Mouse (Mus musculus): ENCODE measurements around the gene Dupd1. TPM values are rescaled to one million over a fixed set of nuclear protein-coding genes. Genes with fewer than 3 reads are reported as not detected.

The Dupd1 gene
- polyA plus RNA-seq, 1 experiment: not detected

DNA sequence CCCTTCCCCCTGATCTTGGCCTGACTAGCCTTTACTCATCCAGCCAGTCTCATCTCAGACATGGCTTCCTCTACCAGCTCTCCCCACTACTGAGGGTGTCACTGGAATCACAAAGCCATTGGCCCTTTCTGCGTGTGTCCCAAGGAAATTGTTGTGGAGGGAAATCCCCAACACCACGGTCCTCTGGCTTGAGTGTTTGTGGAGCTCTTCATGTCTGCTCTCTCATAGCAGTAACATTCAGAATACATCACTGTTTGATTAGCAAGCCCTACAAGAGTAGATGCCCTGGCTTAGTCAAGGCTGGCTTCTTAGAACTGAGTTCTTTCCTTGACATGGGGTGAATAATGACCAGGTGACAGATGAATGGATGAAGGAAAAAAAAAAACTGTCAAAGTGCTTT lies 32.5 kb upstream of the Dupd1 start:
- Histone ChIP-seq H3K27ac (ENCODE audit: insufficient read depth, low read length) (no peak overlapping the region), H3K4me1 (ENCODE audit: control insufficient read depth, insufficient read depth, low read length) (no peaks in the 10 kb centered on the region), H3K4me3 (ENCODE audit: insufficient read depth, low read length) (no peak overlapping the region)
- no peak for TF ChIP-seq POLR2A (IDR thresholded peaks at IDR 0.05; ENCODE audit: low read depth, low read length)
- no peak for TF ChIP-seq CTCF (IDR thresholded peaks at IDR 0.05; ENCODE audit: borderline replicate concordance, insufficient read depth, low read length)

DNA sequence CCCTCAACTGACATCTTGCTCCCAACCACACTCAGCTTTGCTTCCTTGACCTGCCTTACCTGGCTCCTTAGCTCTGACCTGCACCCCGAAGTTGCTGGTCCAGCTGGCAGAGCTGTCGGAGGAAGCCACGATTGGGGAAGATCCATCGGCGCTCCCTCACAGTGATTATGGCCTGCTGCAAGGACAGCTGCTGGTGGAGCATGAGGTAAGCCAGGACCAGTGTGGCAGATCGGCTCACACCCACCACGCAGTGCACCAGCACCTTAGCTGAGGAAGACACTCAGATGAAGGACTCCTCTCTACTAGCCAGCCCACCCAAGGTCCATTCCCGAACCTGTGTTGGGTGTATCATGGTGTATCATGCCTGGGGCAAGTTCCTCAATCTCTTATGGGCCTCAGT lies 31.9 kb upstream of the Dupd1 start:
- H3K4me1 ChIP-seq (ENCODE audit: control insufficient read depth, insufficient read depth, low read length): no peaks in the 10 kb centered on the region
- TF ChIP-seq POLR2A (IDR thresholded peaks at IDR 0.05; ENCODE audit: low read depth, low read length) (no peak), CTCF (IDR thresholded peaks at IDR 0.05; ENCODE audit: borderline replicate concordance, insufficient read depth, low read length) (no peak)
- no peak overlapping the region for H3K4me3 ChIP-seq (ENCODE audit: insufficient read depth, low read length)
- no peak overlapping the region for H3K27ac ChIP-seq (ENCODE audit: insufficient read depth, low read length)

DNA sequence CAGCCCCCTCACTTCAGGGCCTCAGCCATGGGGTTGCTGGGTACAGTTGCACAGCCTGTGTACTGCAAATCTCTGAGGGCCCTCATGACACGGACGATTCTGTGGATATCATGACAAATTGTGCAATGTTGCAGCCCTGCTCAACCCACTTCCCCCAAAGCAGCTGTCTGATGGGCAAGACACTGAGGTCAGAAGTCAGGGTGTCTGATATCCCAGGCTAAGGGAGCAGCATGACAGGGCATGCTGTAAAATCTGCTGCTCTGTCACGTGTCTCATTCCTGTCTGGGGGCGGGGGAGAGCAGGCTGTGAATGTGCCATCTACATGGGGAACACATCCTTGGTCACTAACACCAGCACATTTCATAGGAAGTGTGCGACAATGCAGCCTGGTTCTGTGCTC lies 30.8 kb upstream of the Dupd1 start:
- Histone ChIP-seq H3K27ac (ENCODE audit: insufficient read depth, low read length) (no peak overlapping the region), H3K4me3 (ENCODE audit: insufficient read depth, low read length) (no peak overlapping the region), H3K4me1 (ENCODE audit: control insufficient read depth, insufficient read depth, low read length) (no peaks in the 10 kb centered on the region)
- TF ChIP-seq CTCF (IDR thresholded peaks at IDR 0.05; ENCODE audit: borderline replicate concordance, insufficient read depth, low read length): no peak
- TF ChIP-seq POLR2A (IDR thresholded peaks at IDR 0.05; ENCODE audit: low read depth, low read length): no peak

DNA sequence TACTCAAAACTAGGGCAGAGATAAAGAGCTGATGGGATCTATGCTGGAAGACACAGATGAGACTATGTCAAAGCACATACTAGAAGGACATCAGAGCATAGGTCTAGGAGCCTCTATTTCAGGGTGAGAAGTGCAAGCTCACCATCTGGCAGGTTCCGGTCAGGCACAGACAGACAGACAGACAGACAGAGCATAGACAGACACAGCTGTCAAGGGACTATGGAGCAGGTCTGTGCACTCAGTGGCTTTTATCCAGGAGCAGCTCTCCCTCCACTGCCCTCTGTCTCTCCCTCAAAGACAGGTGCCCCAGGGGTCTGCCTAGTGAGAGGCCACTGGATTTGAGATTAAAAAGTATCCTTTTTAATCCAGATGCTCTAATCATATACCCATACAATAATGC lies 29.8 kb upstream of the Dupd1 start:
- no peak for TF ChIP-seq CTCF (IDR thresholded peaks at IDR 0.05; ENCODE audit: borderline replicate concordance, insufficient read depth, low read length)
- TF ChIP-seq POLR2A (IDR thresholded peaks at IDR 0.05; ENCODE audit: low read depth, low read length): no peak
- no peaks in the 10 kb centered on the region for H3K4me1 ChIP-seq (ENCODE audit: control insufficient read depth, insufficient read depth, low read length)
- H3K4me3 ChIP-seq (ENCODE audit: insufficient read depth, low read length): no peak overlapping the region
- H3K27ac ChIP-seq (ENCODE audit: insufficient read depth, low read length): no peak overlapping the region

DNA sequence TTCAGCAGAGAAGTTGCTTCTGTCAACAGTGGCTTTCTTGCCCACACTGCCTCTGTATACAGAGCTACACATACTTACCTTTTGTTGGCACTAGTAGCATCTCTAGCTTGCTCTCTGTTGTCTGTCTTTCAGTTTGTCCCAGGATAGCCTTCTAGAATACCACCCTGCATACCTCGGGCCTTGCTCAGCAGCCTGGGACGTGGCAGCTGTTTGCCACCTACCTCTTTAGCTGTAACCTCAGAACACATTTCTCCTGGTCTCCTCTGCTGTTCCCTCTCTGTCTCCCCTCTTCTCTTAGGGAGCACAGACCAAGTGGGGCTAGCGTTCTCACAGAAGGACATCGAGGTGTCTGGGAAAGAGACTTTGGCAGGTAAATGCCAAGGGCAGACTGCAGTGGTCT lies 28.1 kb upstream of the Dupd1 start:
- Histone ChIP-seq H3K27ac (ENCODE audit: insufficient read depth, low read length) (no peak overlapping the region), H3K4me3 (ENCODE audit: insufficient read depth, low read length) (no peak overlapping the region), H3K4me1 (ENCODE audit: control insufficient read depth, insufficient read depth, low read length) (no peaks in the 10 kb centered on the region)
- TF ChIP-seq CTCF (IDR thresholded peaks at IDR 0.05; ENCODE audit: borderline replicate concordance, insufficient read depth, low read length): no peak
- TF ChIP-seq POLR2A (IDR thresholded peaks at IDR 0.05; ENCODE audit: low read depth, low read length): no peak

DNA sequence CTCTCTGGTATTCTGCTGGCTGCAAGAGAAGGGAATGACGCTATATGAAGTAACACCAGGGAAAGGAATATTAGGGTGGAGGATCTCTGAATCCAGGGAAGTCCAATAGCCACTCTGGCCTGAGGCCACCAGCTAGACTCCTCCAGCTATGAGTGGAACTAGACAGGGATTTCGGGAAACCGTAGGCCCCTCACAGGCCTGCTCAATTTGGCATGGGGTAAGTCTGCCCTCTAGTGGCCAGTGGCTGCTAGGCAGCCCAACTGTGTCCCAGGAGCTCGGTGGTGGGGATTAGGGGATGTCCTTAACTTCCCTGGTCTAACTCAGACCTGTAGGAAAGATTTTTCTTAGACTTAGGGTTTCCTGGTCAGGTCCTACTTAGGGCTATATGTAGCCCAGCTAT lies 27.4 kb upstream of the Dupd1 start:
- TF ChIP-seq POLR2A (IDR thresholded peaks at IDR 0.05; ENCODE audit: low read depth, low read length): no peak
- peak; percentile 84 for TF ChIP-seq CTCF (IDR thresholded peaks at IDR 0.05; ENCODE audit: borderline replicate concordance, insufficient read depth, low read length)
- Histone ChIP-seq H3K27ac (ENCODE audit: insufficient read depth, low read length) (no peak overlapping the region), H3K4me3 (ENCODE audit: insufficient read depth, low read length) (no peak overlapping the region), H3K4me1 (ENCODE audit: control insufficient read depth, insufficient read depth, low read length) (no peaks in the 10 kb centered on the region)

DNA sequence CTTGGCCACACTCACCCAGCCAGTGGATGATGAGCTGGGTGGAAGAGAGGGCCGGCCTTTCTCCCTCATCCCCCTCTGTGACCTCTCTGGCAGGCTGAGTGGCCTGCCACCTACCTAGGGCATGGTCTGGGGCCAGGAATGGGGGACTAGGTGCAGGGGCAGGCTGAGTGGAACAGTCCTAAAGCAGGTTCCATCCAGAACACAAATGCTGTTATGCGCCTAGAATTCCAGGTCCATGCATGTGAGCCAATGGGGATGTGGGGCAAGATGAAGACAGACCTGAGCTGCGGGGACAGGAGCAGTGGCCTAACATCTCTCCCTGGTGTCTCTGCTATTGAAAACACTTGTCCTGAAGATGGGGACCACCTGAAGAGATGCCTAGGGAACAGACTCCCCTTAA lies 26.9 kb upstream of the Dupd1 start:
- no peak for TF ChIP-seq POLR2A (IDR thresholded peaks at IDR 0.05; ENCODE audit: low read depth, low read length)
- TF ChIP-seq CTCF (IDR thresholded peaks at IDR 0.05; ENCODE audit: borderline replicate concordance, insufficient read depth, low read length): no peak
- Histone ChIP-seq H3K4me1 (ENCODE audit: control insufficient read depth, insufficient read depth, low read length) (no peaks in the 10 kb centered on the region), H3K4me3 (ENCODE audit: insufficient read depth, low read length) (no peak overlapping the region), H3K27ac (ENCODE audit: insufficient read depth, low read length) (no peak overlapping the region)

DNA sequence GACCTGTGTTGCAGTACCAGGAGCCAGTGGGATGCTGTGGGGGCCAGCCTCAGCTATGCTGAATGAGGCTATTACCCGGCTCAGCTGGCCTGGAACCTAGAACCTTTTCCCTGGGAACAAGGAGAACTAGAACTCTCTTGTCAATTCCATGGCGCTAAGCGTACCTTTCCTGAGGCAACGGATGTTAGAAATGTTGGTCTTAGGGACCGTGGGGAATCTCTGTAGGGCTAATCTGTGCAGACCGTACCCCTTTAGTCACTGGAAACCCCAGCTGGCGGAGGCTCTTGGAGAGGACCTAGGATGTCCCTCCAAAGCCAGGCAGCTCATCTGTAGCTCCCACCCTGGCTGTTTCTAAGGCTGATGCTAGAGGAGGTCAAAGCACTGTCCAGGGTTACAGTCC lies 26.0 kb upstream of the Dupd1 start:
- H3K27ac ChIP-seq (ENCODE audit: insufficient read depth, low read length): no peak overlapping the region
- H3K4me3 ChIP-seq (ENCODE audit: insufficient read depth, low read length): no peak overlapping the region
- H3K4me1 ChIP-seq (ENCODE audit: control insufficient read depth, insufficient read depth, low read length): no peaks in the 10 kb centered on the region
- no peak for TF ChIP-seq POLR2A (IDR thresholded peaks at IDR 0.05; ENCODE audit: low read depth, low read length)
- no peak for TF ChIP-seq CTCF (IDR thresholded peaks at IDR 0.05; ENCODE audit: borderline replicate concordance, insufficient read depth, low read length)

DNA sequence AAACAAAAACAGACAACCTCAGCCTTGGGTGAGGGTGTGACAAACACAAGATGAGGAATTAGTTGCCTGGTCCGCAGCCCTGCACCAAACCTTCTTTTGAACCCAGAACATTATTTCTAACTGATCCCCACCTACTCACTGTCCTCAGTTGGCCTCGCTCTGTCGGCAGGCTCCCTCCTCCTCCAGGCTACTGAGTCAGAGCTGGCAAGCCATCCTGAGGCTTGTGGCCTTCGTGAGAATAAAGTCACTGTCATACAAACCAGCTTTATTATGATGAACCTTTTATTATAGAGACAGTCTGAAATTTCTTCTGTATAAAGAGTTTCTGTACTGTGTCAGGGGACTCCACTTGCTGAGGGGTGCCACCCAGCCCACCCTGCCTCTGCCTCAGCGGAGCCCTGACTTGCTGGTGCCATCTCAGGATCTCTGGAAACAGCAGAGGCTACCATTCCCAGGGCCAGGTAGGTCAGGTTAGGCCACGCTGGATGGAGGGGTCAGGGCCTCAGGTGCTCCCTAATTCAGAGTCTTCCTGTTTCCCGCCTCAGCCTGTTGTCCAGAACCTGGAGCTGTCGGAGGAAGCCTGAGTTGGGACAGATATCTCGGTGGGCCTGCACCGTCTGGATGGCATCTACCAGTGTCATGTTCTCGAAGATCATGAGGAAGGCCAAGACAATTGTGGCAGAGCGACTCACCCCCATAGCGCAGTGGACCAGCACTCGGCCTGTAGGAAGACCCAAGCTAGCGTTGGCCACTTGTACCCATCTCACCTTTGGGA lies 18.9 kb upstream of the Dupd1 start:
- no peak overlapping the region for H3K4me3 ChIP-seq (ENCODE audit: insufficient read depth, low read length)
- no peaks in the 10 kb centered on the region for H3K4me1 ChIP-seq (ENCODE audit: control insufficient read depth, insufficient read depth, low read length)
- TF ChIP-seq POLR2A (IDR thresholded peaks at IDR 0.05; ENCODE audit: low read depth, low read length) (no peak), CTCF (IDR thresholded peaks at IDR 0.05; ENCODE audit: borderline replicate concordance, insufficient read depth, low read length) (no peak)
- no peak overlapping the region for H3K27ac ChIP-seq (ENCODE audit: insufficient read depth, low read length)

DNA sequence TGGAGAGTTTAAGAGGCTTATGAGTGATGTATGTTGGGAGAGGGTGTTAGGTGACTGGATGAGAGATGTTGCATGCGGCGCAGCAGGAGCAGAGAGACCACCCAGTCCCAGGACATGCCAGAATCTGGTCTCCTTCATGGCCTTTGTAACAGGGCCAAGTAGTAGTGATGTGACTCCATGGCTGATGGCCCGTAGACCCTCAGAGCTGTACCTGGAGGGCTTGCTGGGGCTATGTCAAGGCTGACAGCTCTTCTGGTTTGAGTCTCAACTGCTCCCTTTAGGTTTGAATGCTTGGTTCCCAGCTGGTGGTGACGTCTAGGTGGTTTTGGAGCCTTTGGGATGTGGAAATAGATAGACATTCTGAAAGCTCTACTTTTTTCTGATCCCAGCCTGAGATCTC lies 15.6 kb upstream of the Dupd1 start:
- no peaks in the 10 kb centered on the region for H3K4me1 ChIP-seq (ENCODE audit: control insufficient read depth, insufficient read depth, low read length)
- TF ChIP-seq POLR2A (IDR thresholded peaks at IDR 0.05; ENCODE audit: low read depth, low read length): no peak
- no peak for TF ChIP-seq CTCF (IDR thresholded peaks at IDR 0.05; ENCODE audit: borderline replicate concordance, insufficient read depth, low read length)
- no peak overlapping the region for H3K27ac ChIP-seq (ENCODE audit: insufficient read depth, low read length)
- H3K4me3 ChIP-seq (ENCODE audit: insufficient read depth, low read length): no peak overlapping the region

Measured in embryonic fibroblast, embryonic 13.5 days (primary cell).